Comparison of ENCODE assay signal across 16 mouse cellular contexts in the genomic region with DNA sequence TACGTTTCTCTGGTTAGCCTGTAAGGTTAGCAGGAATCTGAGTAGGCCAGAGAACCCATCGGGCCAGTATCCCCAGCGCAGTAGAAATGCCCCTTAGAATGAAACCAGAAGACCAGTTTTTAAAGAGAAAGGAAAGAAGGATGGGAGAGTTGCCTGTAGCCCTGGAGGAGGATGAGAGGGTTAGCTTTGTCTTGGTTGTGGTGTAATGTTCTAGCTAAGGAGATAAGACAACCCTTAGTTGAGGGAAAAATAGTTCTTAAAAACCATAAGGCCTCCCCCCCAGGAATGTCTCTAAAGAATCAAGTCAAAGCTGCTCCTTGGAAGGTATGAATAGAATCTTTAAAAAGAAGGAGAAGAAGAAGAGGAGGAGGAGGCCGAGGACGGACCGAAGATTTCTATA. TPM values are rescaled to one million over a fixed set of nuclear protein-coding genes. Genes with fewer than 3 reads are reported as not detected.
DNase-seq lines count a peak whose midpoint lies in the region; ATAC-seq and TF ChIP-seq lines count a peak whose summit lies in the region.
"Had no signal": no experiment of that assay in that cellular context is flagged by ENCODE, and none has a peak within 500 bp of the region (broad histone marks: within the 10 kb centered on the region; RNA-seq: fewer than 3 reads in every experiment).

No protein-coding gene starts in this region.

- TF ChIP-seq POLR2A in small intestine, adult 2 months (IDR thresholded peaks at IDR 0.05; ENCODE audit: low read depth, low read length): no peak

- TF ChIP-seq CTCF in liver, postnatal 0 days (IDR thresholded peaks at IDR 0.05; ENCODE audit: low read depth): no peak
- no peak for TF ChIP-seq CTCF in hindbrain, postnatal 0 days (IDR thresholded peaks at IDR 0.05; ENCODE audit: low read depth)
- TF ChIP-seq CTCF in small intestine, adult 2 months (IDR thresholded peaks at IDR 0.05; ENCODE audit: extremely low read depth, insufficient read length, insufficient replicate concordance, low read depth, low read length): no peak

- peak overlapping the region; percentile 52 for H3K4me2 ChIP-seq in liver, embryonic 11.5 days
- H3K4me2 ChIP-seq in liver, postnatal 0 days (ENCODE audit: low read depth, low read length): no peak overlapping the region
- H3K4me2 ChIP-seq in hindbrain, embryonic 11.5 days (replicated peaks; ENCODE audit: low read depth, low read length): peak overlapping the region; percentile 35
- peak overlapping the region; percentile 56 for H3K4me2 ChIP-seq in hindbrain, postnatal 0 days (ENCODE audit: low read depth, low read length)
- H3K4me2 ChIP-seq: embryonic facial prominence, embryonic 13.5 days; midbrain, embryonic 13.5 days had no signal

- DNase-seq in liver, embryonic 11.5 days (ENCODE audit: low spot score): no peak
- no peak for DNase-seq in liver, postnatal 0 days
- no peak for DNase-seq in hindbrain, embryonic 11.5 days (ENCODE audit: low spot score)
- no peak for DNase-seq in hindbrain, postnatal 0 days (ENCODE audit: low spot score)
- DNase-seq in adrenal gland, postnatal 36 days: no peak
- no peak for DNase-seq in heart, postnatal 4 days
- DNase-seq: adrenal gland, postnatal 25 days; cerebellum, postnatal 14 days; heart, adult 11 months had no signal

- no peak for TF ChIP-seq EP300 in liver, postnatal 0 days (IDR thresholded peaks at IDR 0.05; ENCODE audit: low read depth)

- peaks cover 4% of the 10 kb centered on the region; the same call in 1 of the 2 replicates for H3K4me1 ChIP-seq in liver, embryonic 11.5 days (replicated peaks; ENCODE audit: control insufficient read depth, insufficient read depth, low read length)
- no peaks in the 10 kb centered on the region for H3K4me1 ChIP-seq in liver, postnatal 0 days (ENCODE audit: insufficient read depth)
- no peaks in the 10 kb centered on the region for H3K4me1 ChIP-seq in hindbrain, embryonic 11.5 days (replicated peaks; ENCODE audit: control insufficient read depth, insufficient read depth, low read length)
- no peaks in the 10 kb centered on the region for H3K4me1 ChIP-seq in hindbrain, postnatal 0 days (ENCODE audit: insufficient read depth, low read length)
- H3K4me1 ChIP-seq in small intestine, adult 2 months (ENCODE audit: control insufficient read depth, insufficient read depth, insufficient read length, low read length): peaks cover 5% of the 10 kb centered on the region; the same call in 1 of the 2 replicates

- H3K9me3 ChIP-seq in liver, embryonic 11.5 days (ENCODE audit: control insufficient read depth, low read length): no peaks in the 10 kb centered on the region
- no peaks in the 10 kb centered on the region for H3K9me3 ChIP-seq in liver, postnatal 0 days (ENCODE audit: low read length)
- H3K9me3 ChIP-seq in hindbrain, embryonic 11.5 days (ENCODE audit: control insufficient read depth, low read length): no peaks in the 10 kb centered on the region
- H3K9me3 ChIP-seq in hindbrain, postnatal 0 days (ENCODE audit: low read length): no peaks in the 10 kb centered on the region
- H3K9me3 ChIP-seq: embryonic facial prominence, embryonic 13.5 days; midbrain, embryonic 13.5 days had no signal

- H3K4me3 ChIP-seq in liver, embryonic 11.5 days (ENCODE audit: low read depth, low read length): 0 out of 2 replicates have a peak overlapping the region, but pooled peaks have one; percentile 11
- no peak overlapping the region for H3K4me3 ChIP-seq in liver, postnatal 0 days (ENCODE audit: low read depth, low read length)
- H3K4me3 ChIP-seq in hindbrain, embryonic 11.5 days (ENCODE audit: low read depth, low read length): peak overlapping the region; percentile 56
- H3K4me3 ChIP-seq in hindbrain, postnatal 0 days (ENCODE audit: low read length): 0 out of 2 replicates have a peak overlapping the region, but pooled peaks have one; percentile 12
- no peak overlapping the region for H3K4me3 ChIP-seq in small intestine, adult 2 months (ENCODE audit: low read depth, low read length)
- H3K4me3 ChIP-seq: embryonic facial prominence, embryonic 13.5 days; midbrain, embryonic 13.5 days had no signal

- no peak for ATAC-seq in liver, embryonic 11.5 days (replicated peaks; ENCODE audit: low FRiP score)
- ATAC-seq in liver, postnatal 0 days: no peak
- no peak for ATAC-seq in hindbrain, embryonic 11.5 days (ENCODE audit: low FRiP score)
- ATAC-seq in hindbrain, postnatal 0 days: no peak
- ATAC-seq: midbrain, embryonic 13.5 days had no signal

- H3K36me3 ChIP-seq in liver, embryonic 11.5 days (ENCODE audit: control insufficient read depth, insufficient read depth, low read length): no peaks in the 10 kb centered on the region
- H3K36me3 ChIP-seq in liver, postnatal 0 days (replicated peaks; ENCODE audit: insufficient read depth, low read length): no peaks in the 10 kb centered on the region
- H3K36me3 ChIP-seq in hindbrain, embryonic 11.5 days (ENCODE audit: control insufficient read depth, insufficient read depth, low read length): no peaks in the 10 kb centered on the region
- H3K36me3 ChIP-seq in hindbrain, postnatal 0 days (ENCODE audit: insufficient read depth, low read length): no peaks in the 10 kb centered on the region
- H3K36me3 ChIP-seq in small intestine, adult 2 months (ENCODE audit: control insufficient read depth, insufficient read depth, low read length): peaks cover 2% of the 10 kb centered on the region; the same call in 1 of the 2 replicates
- H3K36me3 ChIP-seq: embryonic facial prominence, embryonic 13.5 days; midbrain, embryonic 13.5 days had no signal

- 30% methylated on average over 6 of the region's 6 CpGs for WGBS in liver, embryonic 11.5 days
- 39% methylated on average over 6 of the region's 6 CpGs for WGBS in liver, postnatal 0 days (ENCODE audit: insufficient replicate concordance)
- WGBS in hindbrain, embryonic 11.5 days: 8% methylated on average over 6 of the region's 6 CpGs
- 3% methylated on average over 6 of the region's 6 CpGs for WGBS in hindbrain, postnatal 0 days
- WGBS in small intestine, adult 2 months: 61% methylated on average over 6 of the region's 6 CpGs

- H3K27ac ChIP-seq in liver, embryonic 11.5 days (ENCODE audit: low read depth, low read length): peak overlapping the region; percentile 36; the same call in 1 of the 2 replicates
- H3K27ac ChIP-seq in liver, postnatal 0 days (ENCODE audit: low read depth): no peak overlapping the region
- H3K27ac ChIP-seq in hindbrain, embryonic 11.5 days (ENCODE audit: low read depth, low read length): peak overlapping the region; percentile 98
- H3K27ac ChIP-seq in hindbrain, postnatal 0 days: peak overlapping the region; percentile 85; the same call in 1 of the 2 replicates
- peak overlapping the region; percentile 45; the same call in 1 of the 2 replicates for H3K27ac ChIP-seq in small intestine, adult 2 months (ENCODE audit: insufficient read depth, low read depth, low read length)
- H3K27ac ChIP-seq: embryonic facial prominence, embryonic 13.5 days; macrophage; midbrain, embryonic 13.5 days had no signal

- H3K27me3 ChIP-seq in liver, embryonic 11.5 days (replicated peaks; ENCODE audit: control insufficient read depth, insufficient read depth, low read length): peaks cover 96% of the 10 kb centered on the region
- peaks cover 68% of the 10 kb centered on the region for H3K27me3 ChIP-seq in liver, postnatal 0 days (ENCODE audit: insufficient read depth, low read length)
- peaks cover 83% of the 10 kb centered on the region for H3K27me3 ChIP-seq in hindbrain, embryonic 11.5 days (ENCODE audit: control insufficient read depth, insufficient read depth, low read length)
- H3K27me3 ChIP-seq in hindbrain, postnatal 0 days (ENCODE audit: insufficient read depth, low read length): peaks cover 80% of the 10 kb centered on the region
- peaks cover 34% of the 10 kb centered on the region for H3K27me3 ChIP-seq in small intestine, adult 2 months (ENCODE audit: control insufficient read depth, insufficient read depth, low read length)

- H3K9ac ChIP-seq in liver, embryonic 11.5 days (ENCODE audit: low read depth, low read length): 0 out of 2 replicates have a peak overlapping the region, but pooled peaks have one; percentile 41
- no peak overlapping the region for H3K9ac ChIP-seq in liver, postnatal 0 days (replicated peaks)
- peak overlapping the region; percentile 95 for H3K9ac ChIP-seq in hindbrain, embryonic 11.5 days (ENCODE audit: low read depth, low read length)
- 0 out of 2 replicates have a peak overlapping the region, but pooled peaks have one; percentile 7 for H3K9ac ChIP-seq in hindbrain, postnatal 0 days (replicated peaks; ENCODE audit: low read length)
- H3K9ac ChIP-seq: embryonic facial prominence, embryonic 13.5 days; midbrain, embryonic 13.5 days had no signal

RNA-seq across cellular contexts. Expression of a gene that starts 0.4 kb away (rescaled TPM):
- polyA plus RNA-seq in liver, embryonic 11.5 days (2014; fragmentation: Nextera tagmentation; extraction: Ambion mirVana): 0.97 and 1.3 TPM in 2 replicates
- 0.19 and 0.26 TPM in 2 replicates for polyA plus RNA-seq in liver, postnatal 0 days (2015; fragmentation: Nextera tagmentation; extraction: Ambion mirVana)
- polyA plus RNA-seq in hindbrain, embryonic 11.5 days (2014; fragmentation: Nextera tagmentation; extraction: Ambion mirVana): 10.5 and 13.1 TPM in 2 replicates
- 42.1 and 42.2 TPM in 2 replicates for total RNA-seq in hindbrain, postnatal 0 days (2014; rRNA removed)
- polyA plus RNA-seq in hindbrain, postnatal 0 days (2015; fragmentation: Nextera tagmentation; extraction: Ambion mirVana): 6.6 and 8.1 TPM in 2 replicates
- 3.5 and 5.5 TPM in 2 replicates for polyA plus RNA-seq in small intestine, adult 2 months (2012; rRNA removed)
- 10 to 100 TPM; 15.7 to 20.2 TPM for total RNA-seq in adrenal gland, postnatal 36 days (2021)
- total RNA-seq in heart, postnatal 4 days (2021): 1 to 10 TPM; 1.4 to 1.5 TPM
- total RNA-seq: MEL had no signal
- polyA plus RNA-seq: embryonic facial prominence, embryonic 13.5 days; forebrain, embryonic 11.5 days had no signal

RNA-seq across cellular contexts. Expression of a gene that starts 4.7 kb away (rescaled TPM):
- polyA plus RNA-seq in liver, embryonic 11.5 days (2014; fragmentation: Nextera tagmentation; extraction: Ambion mirVana): 0.71 and 1.1 TPM in 2 replicates
- polyA plus RNA-seq in liver, postnatal 0 days (2015; fragmentation: Nextera tagmentation; extraction: Ambion mirVana): 0.22 and 0.27 TPM in 2 replicates
- 3.5 and 5.1 TPM in 2 replicates for polyA plus RNA-seq in hindbrain, embryonic 11.5 days (2014; fragmentation: Nextera tagmentation; extraction: Ambion mirVana)
- total RNA-seq in hindbrain, postnatal 0 days (2014; rRNA removed): 4.2 and 8.6 TPM in 2 replicates
- 2.4 and 3.3 TPM in 2 replicates for polyA plus RNA-seq in hindbrain, postnatal 0 days (2015; fragmentation: Nextera tagmentation; extraction: Ambion mirVana)
- 1.4 and 2.9 TPM in 2 replicates for polyA plus RNA-seq in small intestine, adult 2 months (2012; rRNA removed)
- total RNA-seq in adrenal gland, postnatal 36 days (2021): 10 to 100 TPM; 15.6 to 20.9 TPM
- total RNA-seq in heart, postnatal 4 days (2021): 1 to 10 TPM in 1 of 2 experiments, under 1 TPM in 1; 0.74 to 1.0 TPM
- total RNA-seq: MEL had no signal
- polyA plus RNA-seq: forebrain, embryonic 11.5 days; midbrain, embryonic 13.5 days had no signal

RNA-seq across cellular contexts. Expression of a gene that starts 19.6 kb away (rescaled TPM):
- 3.7 and 4.5 TPM in 2 replicates for polyA plus RNA-seq in liver, embryonic 11.5 days (2014; fragmentation: Nextera tagmentation; extraction: Ambion mirVana)
- 0.75 and 0.91 TPM in 2 replicates for polyA plus RNA-seq in liver, postnatal 0 days (2015; fragmentation: Nextera tagmentation; extraction: Ambion mirVana)
- 33.1 and 42.5 TPM in 2 replicates for polyA plus RNA-seq in hindbrain, embryonic 11.5 days (2014; fragmentation: Nextera tagmentation; extraction: Ambion mirVana)
- total RNA-seq in hindbrain, postnatal 0 days (2014; rRNA removed): 16.5 and 24.3 TPM in 2 replicates
- polyA plus RNA-seq in hindbrain, postnatal 0 days (2015; fragmentation: Nextera tagmentation; extraction: Ambion mirVana): 109 and 113 TPM in 2 replicates
- polyA plus RNA-seq in small intestine, adult 2 months (2012; rRNA removed): 1.8 and 3.2 TPM in 2 replicates
- 10 to 100 TPM; 16.1 to 27.0 TPM for total RNA-seq in adrenal gland, postnatal 36 days (2021)
- under 1 TPM in 1 of 2 experiments, not detected in 1; 0.32 TPM for total RNA-seq in heart, postnatal 4 days (2021)
- total RNA-seq: MEL had no signal
- polyA plus RNA-seq: forebrain, embryonic 11.5 days; macrophage had no signal

RNA-seq across cellular contexts. Expression of a gene that starts 27.6 kb away (rescaled TPM):
- polyA plus RNA-seq in liver, embryonic 11.5 days (2014; fragmentation: Nextera tagmentation; extraction: Ambion mirVana): 11.2 and 11.3 TPM in 2 replicates
- 0.67 and 1.1 TPM in 2 replicates for polyA plus RNA-seq in liver, postnatal 0 days (2015; fragmentation: Nextera tagmentation; extraction: Ambion mirVana)
- polyA plus RNA-seq in hindbrain, embryonic 11.5 days (2014; fragmentation: Nextera tagmentation; extraction: Ambion mirVana): 64.9 and 67.5 TPM in 2 replicates
- 35.4 and 36.4 TPM in 2 replicates for total RNA-seq in hindbrain, postnatal 0 days (2014; rRNA removed)
- polyA plus RNA-seq in hindbrain, postnatal 0 days (2015; fragmentation: Nextera tagmentation; extraction: Ambion mirVana): 11.6 and 13.1 TPM in 2 replicates
- polyA plus RNA-seq in small intestine, adult 2 months (2012; rRNA removed): 9.9 TPM in 2 replicates
- 10 to 100 TPM; 20.0 to 21.8 TPM for total RNA-seq in adrenal gland, postnatal 36 days (2021)
- total RNA-seq in heart, postnatal 4 days (2021): 1 to 10 TPM; 1.3 to 2.2 TPM
- total RNA-seq: MEL had no signal
- polyA plus RNA-seq: forebrain, embryonic 11.5 days; macrophage had no signal

RNA-seq across cellular contexts. Expression of a gene that starts 30.5 kb away (rescaled TPM):
- 1.9 and 2.4 TPM in 2 replicates for polyA plus RNA-seq in liver, embryonic 11.5 days (2014; fragmentation: Nextera tagmentation; extraction: Ambion mirVana)
- polyA plus RNA-seq in liver, postnatal 0 days (2015; fragmentation: Nextera tagmentation; extraction: Ambion mirVana): not detected in 2 replicates
- 15.9 and 38.5 TPM in 2 replicates for polyA plus RNA-seq in hindbrain, embryonic 11.5 days (2014; fragmentation: Nextera tagmentation; extraction: Ambion mirVana)
- total RNA-seq in hindbrain, postnatal 0 days (2014; rRNA removed): 23.2 and 30.2 TPM in 2 replicates
- 29.0 and 36.3 TPM in 2 replicates for polyA plus RNA-seq in hindbrain, postnatal 0 days (2015; fragmentation: Nextera tagmentation; extraction: Ambion mirVana)
- 1.0 and 8.3 TPM in 2 replicates for polyA plus RNA-seq in small intestine, adult 2 months (2012; rRNA removed)
- 10 to 100 TPM; 43.9 to 62.2 TPM for total RNA-seq in adrenal gland, postnatal 36 days (2021)
- not detected for total RNA-seq in heart, postnatal 4 days (2021)
- total RNA-seq: MEL had no signal
- polyA plus RNA-seq: forebrain, embryonic 11.5 days; heart, postnatal 0 days; macrophage; midbrain, embryonic 13.5 days had no signal

Comparison
In these comparisons a context has a peak if more than half of its experiments do, and no peak if none do; other contexts are left out.
1. H3K4me3 ChIP-seq: peak in liver, embryonic 11.5 days (single experiment), hindbrain, embryonic 11.5 days (single experiment) and hindbrain, postnatal 0 days (single experiment); none in liver, postnatal 0 days (single experiment) and small intestine, adult 2 months (single experiment).